Mouse (Mus musculus): ENCODE measurements around the gene Spc25.

GRCm38 (mm10) chr2:69224724-69225123 lies 18.7 kb upstream of the Spc25 start:
- TF ChIP-seq CTCF (IDR thresholded peaks at IDR 0.05; ENCODE audit: low read depth, low read length), result no peak
- no peak for TF ChIP-seq GATA2 (IDR thresholded peaks at IDR 0.05; ENCODE audit: borderline replicate concordance, low read depth, low read length)
- no peak for TF ChIP-seq TAL1 (conservative IDR thresholded peaks at IDR 0.05; ENCODE audit: low read depth, low read length)

All from G1E (cell line).